Mouse (Mus musculus) erythroid progenitor cell, adult 5-6 weeks (primary cell): ENCODE results near the gene Paxx. TPM values are rescaled to one million over a fixed set of nuclear protein-coding genes. Genes with fewer than 3 reads are reported as not detected.
"Not testable (repeated sequence)": the region's sequence is repeated elsewhere in the genome, so short reads cannot be mapped to it uniquely, and the experiment has no call there.

ENCODE experiments used
- ATAC-seq: replicated peaks from 2 replicates; pipeline ENCODE4 v1.8.0; 2016; ENCODE audit warnings: moderate number of reproducible peaks, mild to moderate bottlenecking, moderate TSS enrichment, inconsistent platforms; ENCODE audit not compliant: poor library complexity, low FRiP score, severe bottlenecking
- total RNA-seq, 2 experiments: library from RNA; stranded (forward) in 1 of 2; stranded (reverse) in 1 of 2; fragments of 150-400 nt in 1 of 2; fragments of 186-747, 209-891 nt in 1 of 2; gene quantifications; 2 replicates each; pipeline versions ENCODE4 v1.2.3 to v1.2.4; 2015 to 2017; ENCODE audit warnings: low replicate concordance in 2 of 2

The Paxx gene
- total RNA-seq, 2 experiments from 2014 or later: 17.6 TPM; not detected in 1

GRCm38 (mm10) chr2:25422587-25423410, 38.1 kb downstream of the Paxx start, which contains the start of gene Fut7:
Gene Fut7, plus strand, starts transcription at chr2:25423267.
- no peak for ATAC-seq

GRCm38 (mm10) chr2:25421896-25422295, 39.0 kb downstream of the Paxx start:
- no peak for ATAC-seq

- no peak for ATAC-seq
These were observed 43.5 kb downstream of the Paxx start for GRCm38 (mm10) chr2:25417426-25417825.

DNA sequence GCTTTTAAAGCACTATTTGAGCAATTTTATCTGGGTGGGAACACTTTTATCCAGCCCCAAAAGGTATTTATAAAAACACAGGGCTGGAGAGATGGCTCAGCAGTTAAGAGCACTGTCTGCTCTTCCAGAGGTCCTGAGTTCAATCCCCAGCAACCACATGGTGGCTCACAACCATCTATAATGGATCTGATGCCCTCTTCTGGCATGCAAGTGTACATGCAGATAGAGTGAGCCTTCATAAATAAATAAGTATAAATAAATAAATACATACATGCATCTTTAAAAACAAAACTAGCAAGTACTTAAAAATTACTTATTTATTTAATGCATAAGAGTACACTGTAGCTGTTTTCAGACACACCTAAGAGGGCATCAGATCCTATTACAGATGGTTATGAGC, 47.5 kb downstream of the Paxx start:
- not testable (repeated sequence) for ATAC-seq

GRCm38 (mm10) chr2:25408908-25409307, 52.0 kb downstream of the Paxx start:
- ATAC-seq: no peak

Other genes starting within 250 kb of the Paxx start
Only the 30 nearest of the 44 such genes appear.
- 1.1 TPM in 1 of 2 replicates, not detected in the other for gene Tprn, start 198.5 kb downstream of the Paxx start, total RNA-seq (2015; ENCODE audit: low replicate concordance)
- 1.0 and 2.2 TPM in 2 replicates for gene Tprn, start 198.5 kb downstream of the Paxx start, total RNA-seq (2017; ENCODE audit: low replicate concordance)
- 114 and 128 TPM in 2 replicates for gene Ssna1, start 188.7 kb downstream of the Paxx start, total RNA-seq (2015; ENCODE audit: low replicate concordance)
- 46.2 and 81.0 TPM in 2 replicates for gene Ssna1, start 188.7 kb downstream of the Paxx start, total RNA-seq (2017; ENCODE audit: low replicate concordance)
- gene Anapc2, start 188.6 kb downstream of the Paxx start, total RNA-seq (2015; ENCODE audit: low replicate concordance): 34.6 and 55.8 TPM in 2 replicates
- gene Anapc2, start 188.6 kb downstream of the Paxx start, total RNA-seq (2017; ENCODE audit: low replicate concordance): 29.7 and 40.0 TPM in 2 replicates
- not detected in 2 replicates for gene Tmem210, start 172.9 kb downstream of the Paxx start, total RNA-seq (2015; ENCODE audit: low replicate concordance)
- not detected in 2 replicates for gene Tmem210, start 172.9 kb downstream of the Paxx start, total RNA-seq (2017; ENCODE audit: low replicate concordance)
- gene Lrrc26, start 171.2 kb downstream of the Paxx start, total RNA-seq (2015; ENCODE audit: low replicate concordance): not detected in 2 replicates
- gene Lrrc26, start 171.2 kb downstream of the Paxx start, total RNA-seq (2017; ENCODE audit: low replicate concordance): not detected in 2 replicates
- not detected in 2 replicates for gene Grin1, start 141.9 kb downstream of the Paxx start, total RNA-seq (2015; ENCODE audit: low replicate concordance)
- gene Grin1, start 141.9 kb downstream of the Paxx start, total RNA-seq (2017; ENCODE audit: low replicate concordance): not detected in 2 replicates
- gene Man1b1, start 128.8 kb downstream of the Paxx start, total RNA-seq (2015; ENCODE audit: low replicate concordance): 20.9 and 40.2 TPM in 2 replicates
- gene Man1b1, start 128.8 kb downstream of the Paxx start, total RNA-seq (2017; ENCODE audit: low replicate concordance): 34.1 and 51.6 TPM in 2 replicates
- gene Dpp7, start 104.7 kb downstream of the Paxx start, total RNA-seq (2015; ENCODE audit: low replicate concordance): 4.7 TPM in 1 of 2 replicates, not detected in the other
- gene Dpp7, start 104.7 kb downstream of the Paxx start, total RNA-seq (2017; ENCODE audit: low replicate concordance): 0.68 and 6.2 TPM in 2 replicates
- gene Uap1l1, start 95.4 kb downstream of the Paxx start, total RNA-seq (2015; ENCODE audit: low replicate concordance): 8.8 and 13.3 TPM in 2 replicates
- 0.30 and 2.7 TPM in 2 replicates for gene Uap1l1, start 95.4 kb downstream of the Paxx start, total RNA-seq (2017; ENCODE audit: low replicate concordance)
- 5.9 and 10.1 TPM in 2 replicates for gene Sapcd2, start 88.8 kb downstream of the Paxx start, total RNA-seq (2015; ENCODE audit: low replicate concordance)
- 7.8 and 9.6 TPM in 2 replicates for gene Sapcd2, start 88.8 kb downstream of the Paxx start, total RNA-seq (2017; ENCODE audit: low replicate concordance)
- not detected in 2 replicates for gene Entpd2, start 65.2 kb downstream of the Paxx start, total RNA-seq (2015; ENCODE audit: low replicate concordance)
- gene Entpd2, start 65.2 kb downstream of the Paxx start, total RNA-seq (2017; ENCODE audit: low replicate concordance): not detected in 2 replicates
- not detected in 2 replicates for gene Npdc1, start 61.7 kb downstream of the Paxx start, total RNA-seq (2015; ENCODE audit: low replicate concordance)
- gene Npdc1, start 61.7 kb downstream of the Paxx start, total RNA-seq (2017; ENCODE audit: low replicate concordance): not detected in 2 replicates
- gene Fut7, start 37.8 kb downstream of the Paxx start, total RNA-seq (2015; ENCODE audit: low replicate concordance): 4.3 TPM in 1 of 2 replicates, not detected in the other
- gene Fut7, start 37.8 kb downstream of the Paxx start, total RNA-seq (2017; ENCODE audit: low replicate concordance): 0.77 TPM in 1 of 2 replicates, not detected in the other
- 5.0 and 5.8 TPM in 2 replicates for gene Abca2, start 32.4 kb downstream of the Paxx start, total RNA-seq (2015; ENCODE audit: low replicate concordance)
- 1.3 and 2.4 TPM in 2 replicates for gene Abca2, start 32.4 kb downstream of the Paxx start, total RNA-seq (2017; ENCODE audit: low replicate concordance)
- not detected in 2 replicates for gene Clic3, start 4.3 kb downstream of the Paxx start, total RNA-seq (2015; ENCODE audit: low replicate concordance)
- gene Clic3, start 4.3 kb downstream of the Paxx start, total RNA-seq (2017; ENCODE audit: low replicate concordance): not detected in 2 replicates
- gene Ptgds, start 9.0 kb upstream of the Paxx start, total RNA-seq (2015; ENCODE audit: low replicate concordance): not detected in 2 replicates
- gene Ptgds, start 9.0 kb upstream of the Paxx start, total RNA-seq (2017; ENCODE audit: low replicate concordance): not detected in 2 replicates
- not detected in 2 replicates for gene Lcn12, start 32.8 kb upstream of the Paxx start, total RNA-seq (2015; ENCODE audit: low replicate concordance)
- not detected in 2 replicates for gene Lcn12, start 32.8 kb upstream of the Paxx start, total RNA-seq (2017; ENCODE audit: low replicate concordance)
- gene Fbxw5, start 39.7 kb upstream of the Paxx start, total RNA-seq (2015; ENCODE audit: low replicate concordance): 10.1 and 13.0 TPM in 2 replicates
- 3.6 and 20.9 TPM in 2 replicates for gene Fbxw5, start 39.7 kb upstream of the Paxx start, total RNA-seq (2017; ENCODE audit: low replicate concordance)
- not detected in 2 replicates for gene C8g, start 40.6 kb upstream of the Paxx start, total RNA-seq (2015; ENCODE audit: low replicate concordance)
- gene C8g, start 40.6 kb upstream of the Paxx start, total RNA-seq (2017; ENCODE audit: low replicate concordance): 0.64 TPM in 1 of 2 replicates, not detected in the other
- 6.8 and 10.5 TPM in 2 replicates for gene Traf2, start 85.8 kb upstream of the Paxx start, total RNA-seq (2015; ENCODE audit: low replicate concordance)
- 5.0 and 17.6 TPM in 2 replicates for gene Traf2, start 85.8 kb upstream of the Paxx start, total RNA-seq (2017; ENCODE audit: low replicate concordance)
- gene Edf1, start 96.8 kb upstream of the Paxx start, total RNA-seq (2015; ENCODE audit: low replicate concordance): 70.3 and 72.1 TPM in 2 replicates
- 58.1 and 65.0 TPM in 2 replicates for gene Edf1, start 96.8 kb upstream of the Paxx start, total RNA-seq (2017; ENCODE audit: low replicate concordance)
- gene Mamdc4, start 113.8 kb upstream of the Paxx start, total RNA-seq (2015; ENCODE audit: low replicate concordance): 0.72 TPM in 1 of 2 replicates, not detected in the other
- 2.6 TPM in 1 of 2 replicates, not detected in the other for gene Mamdc4, start 113.8 kb upstream of the Paxx start, total RNA-seq (2017; ENCODE audit: low replicate concordance)
- 3.6 TPM in 1 of 2 replicates, not detected in the other for gene Phpt1, start 114.1 kb upstream of the Paxx start, total RNA-seq (2015; ENCODE audit: low replicate concordance)
- 1.1 TPM in 1 of 2 replicates, not detected in the other for gene Phpt1, start 114.1 kb upstream of the Paxx start, total RNA-seq (2017; ENCODE audit: low replicate concordance)
- gene Ajm1, start 120.7 kb upstream of the Paxx start, total RNA-seq (2015; ENCODE audit: low replicate concordance): 0.36 TPM in 1 of 2 replicates, not detected in the other
- not detected in 2 replicates for gene Ajm1, start 120.7 kb upstream of the Paxx start, total RNA-seq (2017; ENCODE audit: low replicate concordance)
- 6.5 and 23.1 TPM in 2 replicates for gene Rabl6, start 147.4 kb upstream of the Paxx start, total RNA-seq (2015; ENCODE audit: low replicate concordance)
- gene Rabl6, start 147.4 kb upstream of the Paxx start, total RNA-seq (2017; ENCODE audit: low replicate concordance): 9.3 and 20.5 TPM in 2 replicates
- gene Ccdc183, start 156.6 kb upstream of the Paxx start, total RNA-seq (2015; ENCODE audit: low replicate concordance): not detected in 2 replicates
- not detected in 2 replicates for gene Ccdc183, start 156.6 kb upstream of the Paxx start, total RNA-seq (2017; ENCODE audit: low replicate concordance)
- gene Tmem141, start 160.9 kb upstream of the Paxx start, total RNA-seq (2015; ENCODE audit: low replicate concordance): 26.3 TPM in 1 of 2 replicates, not detected in the other
- 5.5 TPM in 1 of 2 replicates, not detected in the other for gene Tmem141, start 160.9 kb upstream of the Paxx start, total RNA-seq (2017; ENCODE audit: low replicate concordance)
- 85.1 and 103 TPM in 2 replicates for gene Fcna, start 166.9 kb upstream of the Paxx start, total RNA-seq (2015; ENCODE audit: low replicate concordance)
- gene Fcna, start 166.9 kb upstream of the Paxx start, total RNA-seq (2017; ENCODE audit: low replicate concordance): 28.7 and 55.7 TPM in 2 replicates
- gene Lcn8, start 192.0 kb upstream of the Paxx start, total RNA-seq (2015; ENCODE audit: low replicate concordance): not detected in 2 replicates
- gene Lcn8, start 192.0 kb upstream of the Paxx start, total RNA-seq (2017; ENCODE audit: low replicate concordance): not detected in 2 replicates
- gene Lcn5, start 196.9 kb upstream of the Paxx start, total RNA-seq (2015; ENCODE audit: low replicate concordance): not detected in 2 replicates
- gene Lcn5, start 196.9 kb upstream of the Paxx start, total RNA-seq (2017; ENCODE audit: low replicate concordance): not detected in 2 replicates